Mouse (Mus musculus) ES-Bruce4 (cell line): Measurements from ENCODE around the gene Golga4.

ENCODE experiments used
- CTCF ChIP-seq: IDR thresholded peaks from one replicate; pipeline ENCODE4 v1.8.1; 2011; ENCODE audit warnings: low read depth, low read length
- EP300 ChIP-seq: IDR thresholded peaks from 2 replicates; pipeline ENCODE4 v1.6.1; 2011; ENCODE audit warnings: low read depth, low read length; ENCODE audit not compliant: insufficient read depth

DNA sequence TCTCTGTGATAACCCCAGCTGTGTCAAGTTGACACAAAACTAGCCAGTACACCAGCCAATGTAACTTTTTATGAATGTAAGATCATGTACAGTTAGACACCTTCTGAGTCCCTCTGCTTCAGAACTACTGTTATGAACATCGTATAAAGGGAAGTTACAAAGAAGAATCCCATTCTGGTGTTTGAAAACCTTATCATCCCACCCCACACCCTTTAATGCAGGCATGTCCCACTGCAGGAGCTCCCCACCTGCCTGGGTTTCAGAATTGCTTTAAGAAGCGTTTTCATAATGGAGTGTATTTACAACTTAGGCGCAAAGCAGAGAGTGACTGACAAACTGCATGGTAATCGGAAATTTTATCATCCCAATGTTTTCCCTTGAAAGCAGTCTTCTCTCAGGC is 14.9 kb upstream of the Golga4 start:
- no peak for TF ChIP-seq EP300
- no peak for TF ChIP-seq CTCF
